Mouse (Mus musculus): Measurements from ENCODE around the gene Morf4l1. TPM values are rescaled to one million over a fixed set of nuclear protein-coding genes. Genes with fewer than 3 reads are reported as not detected.
"Not testable (repeated sequence)": the region's sequence is repeated elsewhere in the genome, so short reads cannot be mapped to it uniquely, and the experiment has no call there.

Morf4l1 gene
- total RNA-seq, 2 experiments from 2014 or later: 429 to 442 TPM

GRCm38 (mm10) chr9:90070174-90070573 is 44.4 kb downstream of the Morf4l1 start:
- H3K27ac ChIP-seq: no peak overlapping the region
- no peak for TF ChIP-seq CTCF (conservative IDR thresholded peaks at IDR 0.05)
- no peak overlapping the region for H3K4me3 ChIP-seq
- DNase-seq (ENCODE audit: low spot score in 2 of 2): no peak

GRCm38 (mm10) chr9:90069485-90069884 is 45.1 kb downstream of the Morf4l1 start:
- no peak for DNase-seq (ENCODE audit: low spot score in 2 of 2)
- no peak overlapping the region for H3K27ac ChIP-seq
- H3K4me3 ChIP-seq: no peak overlapping the region
- TF ChIP-seq CTCF (conservative IDR thresholded peaks at IDR 0.05): no peak

- DNase-seq (ENCODE audit: low spot score in 2 of 2): no peak
- no peak for TF ChIP-seq CTCF (conservative IDR thresholded peaks at IDR 0.05)
- no peak overlapping the region for H3K4me3 ChIP-seq
- H3K27ac ChIP-seq: no peak overlapping the region
These were observed 45.8 kb downstream of the Morf4l1 start for GRCm38 (mm10) chr9:90068786-90069185.

GRCm38 (mm10) chr9:90067341-90067740 is 47.2 kb downstream of the Morf4l1 start:
- TF ChIP-seq CTCF (conservative IDR thresholded peaks at IDR 0.05): no peak

GRCm38 (mm10) chr9:90060932-90061331 is 53.6 kb downstream of the Morf4l1 start:
- H3K27ac ChIP-seq; H3K4me3 ChIP-seq; DNase-seq (ENCODE audit: low spot score in 2 of 2): not testable (repeated sequence)

More at GRCm38 (mm10) chr9:90067341-90067740, 47.2 kb downstream of the Morf4l1 start:
- DNase-seq (ENCODE audit: low spot score in 2 of 2): no peak
- no peak overlapping the region for H3K4me3 ChIP-seq
- H3K27ac ChIP-seq: no peak overlapping the region

GRCm38 (mm10) chr9:90060574-90060875 is 54.0 kb downstream of the Morf4l1 start:
- no peak for TF ChIP-seq CTCF (conservative IDR thresholded peaks at IDR 0.05)
- DNase-seq (ENCODE audit: low spot score in 2 of 2): no peak
- Histone ChIP-seq H3K27ac (no peak overlapping the region), H3K4me3 (no peak overlapping the region)

GRCm38 (mm10) chr9:90059828-90060573 is 54.6 kb downstream of the Morf4l1 start:
- Histone ChIP-seq H3K4me3 (no peak overlapping the region), H3K27ac (no peak overlapping the region)
- DNase-seq (ENCODE audit: low spot score in 2 of 2): no peak
- no peak for TF ChIP-seq CTCF (conservative IDR thresholded peaks at IDR 0.05)

GRCm38 (mm10) chr9:90056716-90057115 is 57.9 kb downstream of the Morf4l1 start:
- Histone ChIP-seq H3K27ac (no peak overlapping the region), H3K4me3 (no peak overlapping the region)
- no peak for DNase-seq (ENCODE audit: low spot score in 2 of 2)
- no peak for TF ChIP-seq CTCF (conservative IDR thresholded peaks at IDR 0.05)

- DNase-seq (ENCODE audit: low spot score in 2 of 2): no peak
- H3K27ac ChIP-seq: no peak overlapping the region
- TF ChIP-seq CTCF (conservative IDR thresholded peaks at IDR 0.05): no peak
- H3K4me3 ChIP-seq: no peak overlapping the region
These were observed 58.7 kb downstream of the Morf4l1 start for GRCm38 (mm10) chr9:90055911-90056310.

GRCm38 (mm10) chr9:90055409-90055808 is 59.2 kb downstream of the Morf4l1 start:
- Histone ChIP-seq H3K4me3 (peak overlapping the region; percentile 50), H3K27ac (peak overlapping the region; percentile 68; the same call in 1 of the 2 replicates)
- no peak for TF ChIP-seq CTCF (conservative IDR thresholded peaks at IDR 0.05)
- no peak for DNase-seq (ENCODE audit: low spot score in 2 of 2)

GRCm38 (mm10) chr9:90054371-90055145 is 60.0 kb downstream of the Morf4l1 start:
- no peak for DNase-seq (ENCODE audit: low spot score in 2 of 2)
- H3K4me3 ChIP-seq: peak overlapping the region; percentile 50
- peak; percentile 60 for TF ChIP-seq CTCF (conservative IDR thresholded peaks at IDR 0.05)
- H3K27ac ChIP-seq: peak overlapping the region; percentile 68

GRCm38 (mm10) chr9:90053852-90054251 is 60.7 kb downstream of the Morf4l1 start, which contains the start of gene Ctsh:
TSS of gene Ctsh (plus strand) at chr9:90054152.
- peak within 1 kb of the TSS; percentile 68 for H3K27ac ChIP-seq
- DNase-seq (ENCODE audit: low spot score in 2 of 2): no peak
- TF ChIP-seq CTCF (conservative IDR thresholded peaks at IDR 0.05): no peak
- peak within 1 kb of the TSS; percentile 50 for H3K4me3 ChIP-seq

- H3K27ac ChIP-seq: peak overlapping the region; percentile 59; the same call in 1 of the 2 replicates
- TF ChIP-seq CTCF (conservative IDR thresholded peaks at IDR 0.05): no peak
- no peak for DNase-seq (ENCODE audit: low spot score in 2 of 2)
- no peak overlapping the region for H3K4me3 ChIP-seq
These were observed 66.5 kb downstream of the Morf4l1 start for GRCm38 (mm10) chr9:90047937-90048627.

Data from layer of hippocampus, adult 2 months (tissue).